Mouse (Mus musculus): ENCODE results near the gene Lsamp. TPM values are rescaled to one million over a fixed set of nuclear protein-coding genes. Genes with fewer than 3 reads are reported as not detected.

Lsamp gene
- polyA plus RNA-seq, 1 experiment from 2014 or later, result 168 TPM

DNA sequence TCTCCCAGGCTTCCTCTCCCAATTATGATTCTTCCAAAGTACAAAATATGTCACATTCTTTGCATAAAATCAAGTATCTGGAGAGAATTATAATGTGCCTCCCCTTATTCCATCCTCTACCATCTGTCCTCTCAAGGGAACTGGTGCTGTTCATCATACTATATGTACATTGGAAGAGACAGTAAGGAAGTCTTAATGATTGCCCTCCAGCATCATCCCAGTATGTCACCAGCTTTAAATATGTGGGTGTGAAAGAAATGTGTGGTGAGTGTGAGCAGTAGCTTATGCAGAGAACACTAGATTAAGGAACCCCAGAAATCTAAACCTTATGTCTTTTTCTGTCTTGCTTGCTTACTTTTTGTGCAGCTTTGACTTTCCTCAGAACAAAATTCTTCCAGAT is 1050.6 kb downstream of the Lsamp start:
- no peak for ATAC-seq (ENCODE audit: low read depth)
- Histone ChIP-seq H3K9me3 (ENCODE audit: control insufficient read depth, low read length) (no peaks in the 10 kb centered on the region), H3K27ac (ENCODE audit: low read depth, low read length) (no peak overlapping the region), H3K4me1 (ENCODE audit: control insufficient read depth, insufficient read depth, low read length) (no peaks in the 10 kb centered on the region), H3K36me3 (ENCODE audit: control insufficient read depth, insufficient read depth, low read length) (no peaks in the 10 kb centered on the region), H3K4me2 (ENCODE audit: low read depth, low read length) (no peak overlapping the region), H3K27me3 (ENCODE audit: control insufficient read depth, insufficient read depth, low read length) (no peaks in the 10 kb centered on the region), H3K9ac (replicated peaks; ENCODE audit: low read depth, low read length) (no peak overlapping the region), H3K4me3 (ENCODE audit: low read depth, low read length) (no peak overlapping the region)

DNA sequence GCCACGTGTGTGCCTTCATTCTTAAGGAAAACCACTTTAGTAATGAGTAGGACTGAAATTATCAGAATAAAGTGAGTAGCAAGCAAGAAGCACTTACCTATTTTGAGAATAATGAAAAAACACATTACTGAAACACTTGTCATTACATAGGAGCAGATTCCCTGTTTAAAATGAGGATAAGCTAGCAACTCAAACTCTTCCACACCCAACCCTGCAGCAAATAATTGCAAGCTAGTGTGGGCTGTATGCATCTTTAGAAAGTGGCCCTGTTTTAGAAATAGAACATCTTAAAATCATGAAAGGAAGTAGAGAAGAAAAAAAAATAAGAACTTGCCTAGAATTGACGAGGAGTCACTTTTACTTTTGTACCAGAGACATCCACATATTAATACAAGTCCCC is 1057.5 kb downstream of the Lsamp start:
- Histone ChIP-seq H3K9ac (replicated peaks; ENCODE audit: low read depth, low read length) (no peak overlapping the region), H3K27me3 (ENCODE audit: control insufficient read depth, insufficient read depth, low read length) (no peaks in the 10 kb centered on the region), H3K36me3 (ENCODE audit: control insufficient read depth, insufficient read depth, low read length) (no peaks in the 10 kb centered on the region), H3K4me3 (ENCODE audit: low read depth, low read length) (no peak overlapping the region), H3K9me3 (ENCODE audit: control insufficient read depth, low read length) (no peaks in the 10 kb centered on the region), H3K4me2 (ENCODE audit: low read depth, low read length) (no peak overlapping the region), H3K27ac (ENCODE audit: low read depth, low read length) (no peak overlapping the region), H3K4me1 (ENCODE audit: control insufficient read depth, insufficient read depth, low read length) (no peaks in the 10 kb centered on the region)
- no peak for ATAC-seq (ENCODE audit: low read depth)
- 70% methylated on average over 2 of the region's 2 CpGs for WGBS

DNA sequence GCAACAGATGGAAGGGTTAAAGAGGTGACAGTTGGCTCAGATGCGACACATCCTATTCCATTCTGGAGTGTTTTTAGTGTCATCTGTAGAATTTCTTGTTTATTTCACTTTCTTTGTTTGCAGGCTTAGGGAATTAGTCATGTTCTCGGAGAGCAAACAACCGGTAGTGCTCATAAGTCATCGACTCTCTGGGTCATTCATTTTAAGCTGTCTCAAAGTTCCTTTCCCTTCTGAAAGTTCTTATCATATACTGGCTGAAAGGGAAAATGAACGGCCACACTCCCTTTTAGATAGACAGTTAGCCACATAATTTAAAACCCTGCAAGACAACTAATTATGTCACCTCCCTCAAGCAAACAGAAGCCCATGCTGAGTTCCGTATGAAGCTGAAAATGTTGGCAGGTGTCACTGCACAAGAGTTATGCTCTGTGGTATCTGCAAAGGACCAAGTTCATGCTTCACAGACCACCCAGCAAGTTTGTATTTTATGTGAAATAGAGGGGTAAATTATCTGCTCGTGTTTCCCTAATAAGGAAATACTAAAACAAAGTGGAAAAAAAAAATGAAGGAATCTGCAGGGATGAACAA is 1079.2 kb downstream of the Lsamp start:
- Histone ChIP-seq H3K4me3 (ENCODE audit: low read depth, low read length) (no peak overlapping the region), H3K4me1 (ENCODE audit: control insufficient read depth, insufficient read depth, low read length) (no peaks in the 10 kb centered on the region), H3K27me3 (ENCODE audit: control insufficient read depth, insufficient read depth, low read length) (no peaks in the 10 kb centered on the region), H3K9ac (replicated peaks; ENCODE audit: low read depth, low read length) (no peak overlapping the region), H3K27ac (ENCODE audit: low read depth, low read length) (no peak overlapping the region), H3K9me3 (ENCODE audit: control insufficient read depth, low read length) (no peaks in the 10 kb centered on the region), H3K36me3 (ENCODE audit: control insufficient read depth, insufficient read depth, low read length) (no peaks in the 10 kb centered on the region), H3K4me2 (ENCODE audit: low read depth, low read length) (no peak overlapping the region)
- ATAC-seq (ENCODE audit: low read depth), result no peak
- 57% methylated on average over 7 of the region's 7 CpGs for WGBS

DNA sequence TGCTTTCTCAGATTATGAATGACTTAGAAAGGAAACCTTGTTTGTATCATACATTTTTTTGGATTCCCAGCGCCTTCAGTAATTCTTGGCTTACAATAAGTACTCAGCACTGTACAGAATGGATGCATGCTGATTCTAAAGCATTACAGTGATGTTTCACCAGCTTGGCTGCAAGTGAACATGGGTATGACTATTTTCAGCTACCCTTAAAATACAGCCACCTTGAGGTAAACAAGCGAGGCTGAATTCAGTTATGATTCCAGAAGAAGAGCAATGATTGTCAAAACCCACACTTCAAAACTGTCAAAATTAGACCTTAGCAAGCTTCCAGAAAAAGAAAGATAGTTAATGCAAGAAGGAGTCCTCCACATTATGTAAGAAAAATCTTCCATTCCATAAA is 1089.3 kb downstream of the Lsamp start:
- H3K27ac ChIP-seq (ENCODE audit: low read depth, low read length), result no peak overlapping the region
- no peaks in the 10 kb centered on the region for H3K36me3 ChIP-seq (ENCODE audit: control insufficient read depth, insufficient read depth, low read length)
- no peaks in the 10 kb centered on the region for H3K27me3 ChIP-seq (ENCODE audit: control insufficient read depth, insufficient read depth, low read length)
- no peak overlapping the region for H3K4me2 ChIP-seq (ENCODE audit: low read depth, low read length)
- no peaks in the 10 kb centered on the region for H3K4me1 ChIP-seq (ENCODE audit: control insufficient read depth, insufficient read depth, low read length)
- WGBS, result 90% methylated on average over 2 of the region's 2 CpGs
- no peak overlapping the region for H3K4me3 ChIP-seq (ENCODE audit: low read depth, low read length)
- no peak overlapping the region for H3K9ac ChIP-seq (replicated peaks; ENCODE audit: low read depth, low read length)
- H3K9me3 ChIP-seq (ENCODE audit: control insufficient read depth, low read length), result no peaks in the 10 kb centered on the region
- ATAC-seq (ENCODE audit: low read depth), result no peak

DNA sequence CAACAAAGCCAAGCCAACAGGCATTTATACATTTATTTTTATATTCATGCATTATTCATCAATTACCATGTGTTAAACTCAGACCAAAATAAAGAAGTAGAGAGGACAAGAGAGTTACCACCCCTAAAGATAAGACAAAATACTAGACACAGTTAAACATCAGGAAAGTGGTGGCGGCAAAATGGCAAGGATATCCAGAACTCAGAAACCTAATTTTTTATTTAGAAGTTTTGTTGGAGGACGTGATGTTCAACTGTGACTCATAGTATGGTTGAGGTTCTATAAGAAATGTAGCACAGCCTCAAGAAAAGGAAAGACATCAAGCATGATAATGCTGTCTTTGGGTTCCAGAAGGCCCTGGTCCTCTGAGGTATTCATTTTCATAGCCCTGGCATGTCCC is 1104.5 kb downstream of the Lsamp start:
- H3K9me3 ChIP-seq (ENCODE audit: control insufficient read depth, low read length), result no peaks in the 10 kb centered on the region
- no peak for ATAC-seq (ENCODE audit: low read depth)
- WGBS, result 94% methylated on average over 2 of the region's 2 CpGs

DNA sequence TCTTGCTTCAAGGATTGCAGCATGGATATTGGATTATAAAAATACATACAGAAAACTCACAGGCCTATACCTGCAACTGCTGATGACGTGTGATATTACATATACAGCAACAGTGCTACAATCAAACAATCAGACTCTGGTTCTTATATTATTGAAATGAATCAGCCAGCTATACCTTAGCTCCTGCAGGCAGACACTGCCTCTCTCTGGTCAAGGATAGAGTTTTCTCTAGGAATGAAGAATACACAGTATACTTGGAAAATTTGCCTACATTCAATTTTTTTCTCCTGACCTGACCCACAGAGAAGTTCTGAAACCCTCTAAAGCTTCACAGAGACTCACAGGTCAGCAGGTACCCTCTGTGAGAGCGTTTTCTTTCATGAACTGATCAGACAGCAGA is 1105.9 kb downstream of the Lsamp start:
- Histone ChIP-seq H3K27me3 (ENCODE audit: control insufficient read depth, insufficient read depth, low read length) (no peaks in the 10 kb centered on the region), H3K9me3 (ENCODE audit: control insufficient read depth, low read length) (no peaks in the 10 kb centered on the region), H3K4me1 (ENCODE audit: control insufficient read depth, insufficient read depth, low read length) (no peaks in the 10 kb centered on the region), H3K27ac (ENCODE audit: low read depth, low read length) (no peak overlapping the region), H3K4me3 (ENCODE audit: low read depth, low read length) (no peak overlapping the region), H3K4me2 (ENCODE audit: low read depth, low read length) (no peak overlapping the region), H3K9ac (replicated peaks; ENCODE audit: low read depth, low read length) (no peak overlapping the region), H3K36me3 (ENCODE audit: control insufficient read depth, insufficient read depth, low read length) (no peaks in the 10 kb centered on the region)
- no peak for ATAC-seq (ENCODE audit: low read depth)
- WGBS, result 61% methylated on average over 2 of the region's 2 CpGs

More for the DNA sequence above, 1104.5 kb downstream of the Lsamp start:
- no peaks in the 10 kb centered on the region for H3K36me3 ChIP-seq (ENCODE audit: control insufficient read depth, insufficient read depth, low read length)
- no peak overlapping the region for H3K4me2 ChIP-seq (ENCODE audit: low read depth, low read length)
- H3K27ac ChIP-seq (ENCODE audit: low read depth, low read length), result no peak overlapping the region
- no peak overlapping the region for H3K9ac ChIP-seq (replicated peaks; ENCODE audit: low read depth, low read length)
- H3K27me3 ChIP-seq (ENCODE audit: control insufficient read depth, insufficient read depth, low read length), result no peaks in the 10 kb centered on the region
- no peak overlapping the region for H3K4me3 ChIP-seq (ENCODE audit: low read depth, low read length)
- no peaks in the 10 kb centered on the region for H3K4me1 ChIP-seq (ENCODE audit: control insufficient read depth, insufficient read depth, low read length)

DNA sequence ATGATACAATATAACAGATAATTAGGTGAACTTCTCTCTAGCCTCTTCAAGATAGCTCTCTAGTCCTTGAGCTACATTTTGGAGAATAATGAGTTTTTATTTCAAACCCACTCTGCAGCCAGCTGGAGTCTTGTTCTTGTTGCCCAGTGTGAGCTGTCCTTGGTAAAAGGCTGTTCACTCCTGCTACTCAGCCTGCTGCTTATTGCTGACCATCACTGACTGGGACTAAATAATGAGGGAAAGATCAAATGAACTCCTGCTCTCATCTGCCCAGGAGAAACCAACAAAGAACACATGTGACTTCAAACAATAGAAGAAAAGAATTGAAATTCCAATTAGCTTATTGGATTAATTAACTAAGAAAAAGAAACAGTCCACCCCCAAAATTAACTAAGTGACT is 1107.1 kb downstream of the Lsamp start:
- H3K36me3 ChIP-seq (ENCODE audit: control insufficient read depth, insufficient read depth, low read length), result no peaks in the 10 kb centered on the region
- ATAC-seq (ENCODE audit: low read depth), result no peak
- no peak overlapping the region for H3K4me3 ChIP-seq (ENCODE audit: low read depth, low read length)
- no peak overlapping the region for H3K9ac ChIP-seq (replicated peaks; ENCODE audit: low read depth, low read length)
- H3K9me3 ChIP-seq (ENCODE audit: control insufficient read depth, low read length), result no peaks in the 10 kb centered on the region
- H3K27ac ChIP-seq (ENCODE audit: low read depth, low read length), result no peak overlapping the region
- H3K27me3 ChIP-seq (ENCODE audit: control insufficient read depth, insufficient read depth, low read length), result no peaks in the 10 kb centered on the region
- H3K4me1 ChIP-seq (ENCODE audit: control insufficient read depth, insufficient read depth, low read length), result no peaks in the 10 kb centered on the region
- H3K4me2 ChIP-seq (ENCODE audit: low read depth, low read length), result no peak overlapping the region

DNA sequence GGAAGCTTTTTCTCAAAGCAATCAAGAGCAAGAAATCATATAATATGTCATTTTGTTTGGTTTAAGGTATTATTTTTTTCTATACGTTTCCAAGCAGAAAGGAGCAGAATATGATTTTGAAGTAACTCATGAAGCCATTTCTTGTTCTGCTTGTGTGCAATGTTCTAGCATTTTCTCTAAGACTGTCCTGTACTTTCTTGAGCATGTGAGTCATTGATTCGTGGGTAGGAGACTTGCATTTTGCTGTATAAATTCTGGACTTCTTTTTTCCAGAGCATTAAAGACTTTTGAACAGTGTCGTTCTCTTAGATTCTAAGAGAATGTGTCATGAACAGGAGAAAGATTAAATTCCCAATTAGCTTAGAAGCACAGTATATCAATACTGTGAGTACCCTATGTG is 1118.6 kb downstream of the Lsamp start:
- no peak overlapping the region for H3K4me3 ChIP-seq (ENCODE audit: low read depth, low read length)
- no peak for ATAC-seq (ENCODE audit: low read depth)
- no peaks in the 10 kb centered on the region for H3K36me3 ChIP-seq (ENCODE audit: control insufficient read depth, insufficient read depth, low read length)
- H3K9me3 ChIP-seq (ENCODE audit: control insufficient read depth, low read length), result no peaks in the 10 kb centered on the region
- no peaks in the 10 kb centered on the region for H3K4me1 ChIP-seq (ENCODE audit: control insufficient read depth, insufficient read depth, low read length)
- no peak overlapping the region for H3K9ac ChIP-seq (replicated peaks; ENCODE audit: low read depth, low read length)
- no peaks in the 10 kb centered on the region for H3K27me3 ChIP-seq (ENCODE audit: control insufficient read depth, insufficient read depth, low read length)
- 86% methylated on average over 3 of the region's 3 CpGs for WGBS
- H3K27ac ChIP-seq (ENCODE audit: low read depth, low read length), result no peak overlapping the region
- H3K4me2 ChIP-seq (ENCODE audit: low read depth, low read length), result no peak overlapping the region

DNA sequence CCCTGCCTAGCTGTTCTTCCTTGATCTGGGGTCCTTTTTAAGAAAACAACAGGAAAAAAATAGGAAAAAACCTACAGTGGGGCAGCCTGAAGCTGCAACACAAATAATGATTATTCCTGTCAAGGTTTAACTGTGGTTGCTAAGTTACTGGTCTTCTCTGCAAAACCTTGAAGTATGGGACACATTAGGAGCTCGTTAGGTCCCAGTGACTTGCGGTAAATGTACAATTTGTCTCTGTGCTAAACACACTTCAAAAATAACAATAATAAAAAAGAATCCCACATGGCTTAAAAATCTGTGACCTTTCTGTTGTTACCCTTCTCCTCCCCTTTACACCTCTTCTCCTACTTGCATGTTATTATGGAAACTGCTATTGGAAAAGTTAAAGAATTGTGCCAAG is 1140.2 kb downstream of the Lsamp start:
- Histone ChIP-seq H3K27ac (ENCODE audit: low read depth, low read length) (no peak overlapping the region), H3K9ac (replicated peaks; ENCODE audit: low read depth, low read length) (no peak overlapping the region), H3K4me3 (ENCODE audit: low read depth, low read length) (no peak overlapping the region), H3K27me3 (ENCODE audit: control insufficient read depth, insufficient read depth, low read length) (no peaks in the 10 kb centered on the region), H3K36me3 (ENCODE audit: control insufficient read depth, insufficient read depth, low read length) (no peaks in the 10 kb centered on the region), H3K4me2 (ENCODE audit: low read depth, low read length) (no peak overlapping the region), H3K4me1 (ENCODE audit: control insufficient read depth, insufficient read depth, low read length) (no peaks in the 10 kb centered on the region), H3K9me3 (ENCODE audit: control insufficient read depth, low read length) (no peaks in the 10 kb centered on the region)
- no peak for ATAC-seq (ENCODE audit: low read depth)
- 50% methylated on average over 2 of the region's 2 CpGs for WGBS

DNA sequence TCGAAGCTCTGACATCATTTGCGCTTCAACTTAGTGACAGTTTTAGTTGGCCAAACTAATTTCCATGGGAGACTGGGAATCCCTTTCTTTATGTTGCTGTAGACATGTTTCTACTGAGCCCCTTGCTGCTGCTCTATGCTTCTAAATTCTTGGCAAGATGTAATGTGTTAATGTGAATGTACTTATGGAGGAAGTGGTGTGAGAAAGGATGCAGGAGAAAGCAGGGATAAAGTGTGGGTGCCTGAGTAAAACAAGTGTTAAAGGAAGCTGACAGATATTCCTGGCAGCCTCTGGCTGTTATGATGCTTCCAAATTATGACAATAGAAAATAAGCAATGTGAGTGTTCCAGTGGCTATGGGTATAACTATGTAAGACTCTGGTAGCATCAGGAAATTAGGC is 1140.9 kb downstream of the Lsamp start:
- no peak overlapping the region for H3K9ac ChIP-seq (replicated peaks; ENCODE audit: low read depth, low read length)
- H3K4me3 ChIP-seq (ENCODE audit: low read depth, low read length), result no peak overlapping the region
- no peaks in the 10 kb centered on the region for H3K9me3 ChIP-seq (ENCODE audit: control insufficient read depth, low read length)
- no peaks in the 10 kb centered on the region for H3K27me3 ChIP-seq (ENCODE audit: control insufficient read depth, insufficient read depth, low read length)
- no peak overlapping the region for H3K4me2 ChIP-seq (ENCODE audit: low read depth, low read length)
- no peaks in the 10 kb centered on the region for H3K4me1 ChIP-seq (ENCODE audit: control insufficient read depth, insufficient read depth, low read length)
- H3K36me3 ChIP-seq (ENCODE audit: control insufficient read depth, insufficient read depth, low read length), result no peaks in the 10 kb centered on the region
- no peak overlapping the region for H3K27ac ChIP-seq (ENCODE audit: low read depth, low read length)
- ATAC-seq (ENCODE audit: low read depth), result no peak
- WGBS, result 90% methylated on average over 2 of the region's 2 CpGs
